Comparison of ENCODE assay signal across 8 mouse cellular contexts in genomic region chr9:62438755-62439101, GRCm38 (mm10).
DNase-seq lines count a peak whose midpoint lies in the region; ATAC-seq lines count a peak whose summit lies in the region.

No protein-coding gene starts in this region.

- peak overlapping the region; percentile 34 for H3K4me2 ChIP-seq in heart, embryonic 14.5 days (ENCODE audit: low read length)
- no peak overlapping the region for H3K4me2 ChIP-seq in lung, embryonic 16.5 days (ENCODE audit: low read depth, low read length)

- no peaks in the 10 kb centered on the region for H3K9me3 ChIP-seq in heart, embryonic 14.5 days (ENCODE audit: control insufficient read depth, low read length)
- H3K9me3 ChIP-seq in lung, embryonic 16.5 days (ENCODE audit: control insufficient read depth, low read length): no peaks in the 10 kb centered on the region

- H3K27me3 ChIP-seq in heart, embryonic 14.5 days (ENCODE audit: control insufficient read depth, insufficient read depth, low read length): no peaks in the 10 kb centered on the region
- H3K27me3 ChIP-seq in lung, embryonic 16.5 days (ENCODE audit: control insufficient read depth, insufficient read depth, low read depth, low read length): no peaks in the 10 kb centered on the region

- peak overlapping the region; percentile 55 for H3K9ac ChIP-seq in heart, embryonic 14.5 days (ENCODE audit: low read length)
- 0 out of 2 replicates have a peak overlapping the region, but pooled peaks have one; percentile 8 for H3K9ac ChIP-seq in lung, embryonic 16.5 days (ENCODE audit: low read length)

- 6% methylated on average over 3 of the region's 3 CpGs for WGBS in heart, embryonic 14.5 days
- WGBS in lung, embryonic 16.5 days: 43% methylated on average over 3 of the region's 3 CpGs

- H3K4me3 ChIP-seq in heart, embryonic 14.5 days (ENCODE audit: control insufficient read depth in 1 of 2, insufficient read depth in 1 of 2, low read depth in 1 of 2, low read length in 2 of 2): no peak overlapping the region
- H3K4me3 ChIP-seq in lung, embryonic 16.5 days (ENCODE audit: low read length): no peak overlapping the region

- H3K36me3 ChIP-seq in heart, embryonic 14.5 days (ENCODE audit: control insufficient read depth, insufficient read depth, low read length): no peaks in the 10 kb centered on the region
- no peaks in the 10 kb centered on the region for H3K36me3 ChIP-seq in lung, embryonic 16.5 days (ENCODE audit: control insufficient read depth, insufficient read depth, low read length)

- H3K4me1 ChIP-seq in heart, embryonic 14.5 days (ENCODE audit: control insufficient read depth in 2 of 2, insufficient read depth in 2 of 2, low read length in 2 of 2): peaks cover 28 to 36% of the 10 kb centered on the region in 2 experiments
- peaks cover 22% of the 10 kb centered on the region for H3K4me1 ChIP-seq in lung, embryonic 16.5 days (replicated peaks; ENCODE audit: control insufficient read depth, insufficient read depth, low read length)

- ATAC-seq in heart, embryonic 14.5 days (ENCODE audit: insufficient number of reproducible peaks, insufficient read depth, low FRiP score, low read depth): peak; percentile 64
- ATAC-seq in lung, embryonic 16.5 days (ENCODE audit: low read depth): peak; percentile 52

- H3K27ac ChIP-seq in heart, embryonic 14.5 days (replicated peaks in 1 of 2; ENCODE audit: control insufficient read depth in 1 of 2, insufficient read depth in 1 of 2, low read depth in 2 of 2, low read length in 2 of 2): peak overlapping the region; percentile 93 to 97
- peak overlapping the region; percentile 75 for H3K27ac ChIP-seq in lung, embryonic 16.5 days (ENCODE audit: low read length)

- peak; percentile 94 for DNase-seq in MN1 (ENCODE audit: low spot score)
- peak; percentile 60 for DNase-seq in embryo, embryonic 10.5 days (ENCODE audit: low spot score)
- peak; percentile 67 for DNase-seq in kidney, postnatal 10 days
- DNase-seq in right cerebral cortex, postnatal 14 days: peak; percentile 48
- no peak for DNase-seq in T-cell, adult 2 months (ENCODE audit: low spot score)
- DNase-seq in urinary bladder, postnatal 10 days (ENCODE audit: low spot score): no peak

Comparison
In these comparisons a context has a peak if more than half of its experiments do, and no peak if none do; other contexts are left out.
1. DNase-seq: peak in MN1 (single experiment), embryo, embryonic 10.5 days (single experiment), kidney, postnatal 10 days (single experiment) and right cerebral cortex, postnatal 14 days (single experiment); none in T-cell, adult 2 months (single experiment) and urinary bladder, postnatal 10 days (single experiment).